Comparison of ENCODE assay signal across 7 mouse cellular contexts in the genomic region with DNA sequence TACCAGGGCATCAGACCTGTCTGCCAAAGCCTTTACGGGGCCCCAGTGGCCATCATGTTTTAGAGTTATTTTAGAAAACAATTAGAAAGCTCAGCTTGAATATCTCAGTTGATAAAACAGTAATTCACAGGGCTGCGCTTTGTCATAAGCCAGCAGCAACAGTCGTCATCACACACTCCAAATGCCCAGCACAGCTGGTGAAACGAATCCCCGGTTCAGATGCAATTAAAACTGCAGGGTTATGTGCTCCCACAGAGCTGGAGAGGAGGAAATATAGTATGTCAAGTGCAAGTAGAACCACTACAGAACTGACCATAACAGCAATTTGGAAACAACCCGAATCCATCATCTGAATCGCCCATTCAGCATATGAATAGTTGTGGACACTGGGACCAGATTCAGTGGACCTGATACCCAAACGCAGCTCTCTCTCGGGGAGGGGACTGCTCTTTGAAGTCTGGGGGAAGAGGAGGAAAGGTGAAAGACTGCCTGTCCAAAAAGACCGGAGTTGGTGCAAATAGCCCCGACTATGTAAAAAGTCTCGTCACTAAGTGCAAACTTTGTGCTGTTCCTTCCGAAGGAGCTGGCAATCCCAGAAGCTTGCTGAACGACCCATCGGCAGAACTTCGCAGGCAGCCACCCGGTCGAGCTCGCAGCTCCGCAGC. TPM values are rescaled to one million over a fixed set of nuclear protein-coding genes. Genes with fewer than 3 reads are reported as not detected.
DNase-seq lines count a peak whose midpoint lies in the region; ATAC-seq lines count a peak whose summit lies in the region.

No protein-coding gene starts in this region.

- H3K4me3 ChIP-seq in neural tube, embryonic 11.5 days (ENCODE audit: low read depth, low read length) = peak overlapping the region; percentile 76
- peak overlapping the region; percentile 70 for H3K4me3 ChIP-seq in embryonic facial prominence, embryonic 10.5 days
- peak overlapping the region; percentile 68 for H3K4me3 ChIP-seq in hindbrain, embryonic 15.5 days
- peak overlapping the region; percentile 69 for H3K4me3 ChIP-seq in midbrain, embryonic 15.5 days

- H3K4me1 ChIP-seq in neural tube, embryonic 11.5 days (ENCODE audit: control insufficient read depth, insufficient read depth, low read length) = 0 out of 2 replicates have a peak, but pooled peaks cover 7% of the 10 kb centered on the region
- peaks cover 12% of the 10 kb centered on the region for H3K4me1 ChIP-seq in embryonic facial prominence, embryonic 10.5 days
- H3K4me1 ChIP-seq in hindbrain, embryonic 15.5 days (replicated peaks) = peaks cover 11% of the 10 kb centered on the region
- H3K4me1 ChIP-seq in midbrain, embryonic 15.5 days = peaks cover 13% of the 10 kb centered on the region

- peak overlapping the region; percentile 89 for H3K9ac ChIP-seq in neural tube, embryonic 11.5 days (ENCODE audit: low read length)
- peak overlapping the region; percentile 64 for H3K9ac ChIP-seq in hindbrain, embryonic 15.5 days
- peak overlapping the region; percentile 62 for H3K9ac ChIP-seq in midbrain, embryonic 15.5 days

- H3K27ac ChIP-seq in neural tube, embryonic 11.5 days (ENCODE audit: low read depth, low read length) = peak overlapping the region; percentile 85
- H3K27ac ChIP-seq in embryonic facial prominence, embryonic 10.5 days (replicated peaks) = peak overlapping the region; percentile 87
- peak overlapping the region; percentile 80 for H3K27ac ChIP-seq in hindbrain, embryonic 15.5 days (replicated peaks)
- H3K27ac ChIP-seq in midbrain, embryonic 15.5 days = peak overlapping the region; percentile 84

- ATAC-seq in neural tube, embryonic 11.5 days (ENCODE audit: insufficient read depth, low FRiP score, low TSS enrichment) = peak; percentile 10; the same call in 1 of the 2 replicates
- ATAC-seq in hindbrain, embryonic 15.5 days (ENCODE audit: low FRiP score, low read depth) = 0 out of 2 replicates have a peak, but pooled peaks have one; percentile 5
- peak; percentile 28 for ATAC-seq in midbrain, embryonic 15.5 days (replicated peaks)
- ATAC-seq in monocyte, adult 5-6 weeks (replicated peaks; ENCODE audit: insufficient number of reproducible peaks, low FRiP score, low TSS enrichment, poor library complexity, severe bottlenecking) = no peak

- no peaks in the 10 kb centered on the region for H3K27me3 ChIP-seq in neural tube, embryonic 11.5 days (ENCODE audit: control insufficient read depth, insufficient read depth, low read length)
- H3K27me3 ChIP-seq in embryonic facial prominence, embryonic 10.5 days (replicated peaks; ENCODE audit: low read depth, poor library complexity, severe bottlenecking) = no peaks in the 10 kb centered on the region
- no peaks in the 10 kb centered on the region for H3K27me3 ChIP-seq in hindbrain, embryonic 15.5 days
- no peaks in the 10 kb centered on the region for H3K27me3 ChIP-seq in midbrain, embryonic 15.5 days (replicated peaks)

- 7% methylated on average over 20 of the region's 20 CpGs for WGBS in neural tube, embryonic 11.5 days
- 8% methylated on average over 20 of the region's 20 CpGs for WGBS in embryonic facial prominence, embryonic 10.5 days
- WGBS in hindbrain, embryonic 15.5 days = 6% methylated on average over 20 of the region's 20 CpGs
- WGBS in midbrain, embryonic 15.5 days = 6% methylated on average over 20 of the region's 20 CpGs

- H3K36me3 ChIP-seq in neural tube, embryonic 11.5 days (ENCODE audit: control insufficient read depth, insufficient read depth, low read length) = no peaks in the 10 kb centered on the region; the same call in 1 of the 2 replicates
- H3K36me3 ChIP-seq in embryonic facial prominence, embryonic 10.5 days (replicated peaks) = peaks cover 17% of the 10 kb centered on the region
- H3K36me3 ChIP-seq in hindbrain, embryonic 15.5 days = peaks cover 6% of the 10 kb centered on the region; the same call in 1 of the 2 replicates
- H3K36me3 ChIP-seq in midbrain, embryonic 15.5 days (replicated peaks) = no peaks in the 10 kb centered on the region

- peak; percentile 16 for DNase-seq in neural tube, embryonic 11.5 days (ENCODE audit: low spot score)
- DNase-seq in neural tube, embryonic 10.5 days (ENCODE audit: extremely low spot score, low spot score) = no peak
- no peak for DNase-seq in embryonic facial prominence, embryonic 10.5 days (ENCODE audit: low spot score)
- no peak for DNase-seq in left cerebral cortex, adult 9 months (ENCODE audit: low spot score in 2 of 2)

- H3K4me2 ChIP-seq in neural tube, embryonic 11.5 days (ENCODE audit: low read depth) = peak overlapping the region; percentile 77
- peak overlapping the region; percentile 65 for H3K4me2 ChIP-seq in hindbrain, embryonic 15.5 days
- H3K4me2 ChIP-seq in midbrain, embryonic 15.5 days = peak overlapping the region; percentile 76

- H3K9me3 ChIP-seq in neural tube, embryonic 11.5 days (ENCODE audit: control insufficient read depth, low read length) = no peaks in the 10 kb centered on the region
- no peaks in the 10 kb centered on the region for H3K9me3 ChIP-seq in embryonic facial prominence, embryonic 10.5 days
- no peaks in the 10 kb centered on the region for H3K9me3 ChIP-seq in hindbrain, embryonic 15.5 days
- no peaks in the 10 kb centered on the region for H3K9me3 ChIP-seq in midbrain, embryonic 15.5 days

RNA-seq across cellular contexts. Expression of a gene that starts 0.6 kb away (rescaled TPM):
- polyA plus RNA-seq in neural tube, embryonic 11.5 days (2014; fragmentation: Nextera tagmentation; extraction: Ambion mirVana) = 9.3 and 9.7 TPM in 2 replicates
- polyA plus RNA-seq in embryonic facial prominence, embryonic 10.5 days (2016; fragmentation: Nextera tagmentation; extraction: Ambion mirVana) = 11.0 and 11.8 TPM in 2 replicates
- polyA plus RNA-seq in hindbrain, embryonic 15.5 days (2015; fragmentation: Nextera tagmentation; extraction: Ambion mirVana) = 6.8 and 7.9 TPM in 2 replicates
- polyA plus RNA-seq in midbrain, embryonic 15.5 days (2015; fragmentation: Nextera tagmentation; extraction: Ambion mirVana) = 7.9 and 8.5 TPM in 2 replicates
- total RNA-seq in monocyte, adult 5-6 weeks (2017) = 2.9 to 7.0 TPM (median 5.2 TPM) in 3 replicates

RNA-seq across cellular contexts. Expression of a gene that starts 26.1 kb away (rescaled TPM):
- polyA plus RNA-seq in neural tube, embryonic 11.5 days (2014; fragmentation: Nextera tagmentation; extraction: Ambion mirVana) = 32.3 and 32.8 TPM in 2 replicates
- 36.0 and 41.5 TPM in 2 replicates for polyA plus RNA-seq in embryonic facial prominence, embryonic 10.5 days (2016; fragmentation: Nextera tagmentation; extraction: Ambion mirVana)
- 30.2 and 30.7 TPM in 2 replicates for polyA plus RNA-seq in hindbrain, embryonic 15.5 days (2015; fragmentation: Nextera tagmentation; extraction: Ambion mirVana)
- polyA plus RNA-seq in midbrain, embryonic 15.5 days (2015; fragmentation: Nextera tagmentation; extraction: Ambion mirVana) = 37.3 and 39.1 TPM in 2 replicates
- total RNA-seq in monocyte, adult 5-6 weeks (2017) = 6.7 to 14.7 TPM (median 12.3 TPM) in 3 replicates
